Mouse (Mus musculus): ENCODE measurements at regions not wholly inside any gene's neighbourhood (a gene's known extent, or its start where the extent isn't known, plus 50 kb on each side); places are given as distances from the start of the nearest gene placed in this dataset.

GRCm38 (mm10) chr7:134610159-134610558 lies 60.3 kb upstream of the Dock1 start:
- TF ChIP-seq CTCF (IDR thresholded peaks at IDR 0.05; ENCODE audit: insufficient read depth, low read depth, low read length), result no peak
- TF ChIP-seq POLR2A (IDR thresholded peaks at IDR 0.05; ENCODE audit: insufficient read depth, low read depth, low read length), result no peak
